Mouse (Mus musculus) hindbrain, postnatal 0 days (tissue): ENCODE data around the gene Tbc1d10c. TPM values are rescaled to one million over a fixed set of nuclear protein-coding genes. Genes with fewer than 3 reads are reported as not detected.

Experiments used
- ATAC-seq: fragments of 200-750 bp; cut with Nextera tagmentation; 2 replicates; pipeline ENCODE4 v1.8.0; 2017; ENCODE audit warnings: mild to moderate bottlenecking, moderate TSS enrichment, moderate library complexity
- DNase-seq: peaks from one replicate; pipeline ENCODE4 v3.0.0-alpha.2; 2015; ENCODE audit warnings: low spot score
- H3K27ac ChIP-seq: fragments of 300-500 bp; sonication (generic); 2 replicates; pipeline ENCODE4 v1.5.1; 2014; ENCODE audit warnings: mild to moderate bottlenecking
- H3K27me3 ChIP-seq: fragments of 300-500 bp; sonication (generic); 2 replicates; pipeline ENCODE4 v1.6.1; 2014; ENCODE audit warnings: low read length, mixed read lengths; ENCODE audit not compliant: insufficient read depth
- H3K36me3 ChIP-seq: fragments of 300-500 bp; sonication (generic); 2 replicates; pipeline ENCODE4 v1.6.1; 2014; ENCODE audit warnings: low read length, mixed read lengths; ENCODE audit not compliant: insufficient read depth
- H3K4me1 ChIP-seq: fragments of 300-500 bp; sonication (generic); 2 replicates; pipeline ENCODE4 v1.6.1; 2014; ENCODE audit warnings: antibody characterized with exemption, low read length, mixed read lengths; ENCODE audit not compliant: insufficient read depth
- H3K4me2 ChIP-seq: fragments of 300-500 bp; sonication (generic); 2 replicates; pipeline ENCODE4 v1.6.1; 2014; ENCODE audit warnings: low read depth, mild to moderate bottlenecking, low read length, moderate library complexity, mixed read lengths
- H3K4me3 ChIP-seq: fragments of 300-500 bp; sonication (generic); 2 replicates; pipeline ENCODE4 v1.5.1; 2014; ENCODE audit warnings: low read length
- H3K9ac ChIP-seq: fragments of 300-500 bp; sonication (generic); replicated peaks from 2 replicates; pipeline ENCODE4 v1.6.1; 2014; ENCODE audit warnings: mild to moderate bottlenecking, low read length, moderate library complexity, mixed read lengths
- H3K9me3 ChIP-seq: fragments of 300-500 bp; sonication (generic); 2 replicates; pipeline ENCODE4 v1.6.1; 2016; ENCODE audit warnings: low read length, mixed read lengths
- CTCF ChIP-seq: IDR thresholded peaks from 2 replicates; pipeline ENCODE4 v1.5.1; 2016; ENCODE audit warnings: antibody characterized with exemption, control low read depth, low read depth
- WGBS: fragments of 180-500 bp; shearing (Covaris S2); extraction: QIAGEN DNeasy Blood & Tissue Kit; methylation state at CpG from one replicate; pipeline ENCODE4 v1.1.7; 2014; 5-methylcytosine and 5-hydroxymethylcytosine counted together
- polyA plus RNA-seq: library from polyadenylated mRNA; unstranded; fragments of >200 nt; fragmentation: Nextera tagmentation; extraction: Ambion mirVana; gene quantifications from 2 replicates; pipeline ENCODE4 v1.2.1, GENCODE M21; 2015
- total RNA-seq: library from RNA; depleted of rRNA; stranded (reverse); fragments of >200 nt; gene quantifications from 2 replicates; pipeline ENCODE4 v1.2.3, GENCODE M21; 2014

The Tbc1d10c gene
- total and polyA plus RNA-seq, 2 experiments from 2014 or later: 0.95 to 3.8 TPM

DNA sequence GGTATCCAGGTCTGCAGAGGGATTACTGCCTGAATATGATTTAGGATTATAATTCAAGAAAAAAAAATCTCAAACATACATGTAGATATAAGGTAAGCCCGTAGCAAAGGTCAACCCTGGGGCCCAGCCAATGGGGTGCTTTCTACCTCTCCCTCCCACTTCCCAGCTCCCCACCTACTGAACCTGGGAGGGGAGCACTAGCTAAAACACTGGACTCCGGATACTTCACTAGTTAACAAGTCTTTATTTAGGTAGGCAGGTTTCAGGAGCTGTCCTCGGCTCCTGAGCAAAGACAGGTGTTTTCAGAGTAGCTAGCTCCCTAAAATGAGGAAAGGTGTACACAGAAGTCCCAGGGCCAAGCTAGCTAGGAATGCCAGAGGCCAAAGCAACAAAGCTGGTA, 27.0 kb downstream of the Tbc1d10c start:
- DNase-seq (no peak), ATAC-seq (no peak)
- Histone ChIP-seq H3K4me3 (no peak overlapping the region), H3K9me3 (no peaks in the 10 kb centered on the region), H3K36me3 (peaks cover 15% of the 10 kb centered on the region), H3K4me1 (peaks cover 7% of the 10 kb centered on the region; the same call in 1 of the 2 replicates), H3K4me2 (no peak overlapping the region), H3K9ac (no peak overlapping the region; the same call in 1 of the 2 replicates), H3K27me3 (no peaks in the 10 kb centered on the region), H3K27ac (peak overlapping the region; percentile 85)
- TF ChIP-seq CTCF: no peak
- 81% methylated on average over 3 of the region's 3 CpGs for whole genome bisulfite sequencing

DNA sequence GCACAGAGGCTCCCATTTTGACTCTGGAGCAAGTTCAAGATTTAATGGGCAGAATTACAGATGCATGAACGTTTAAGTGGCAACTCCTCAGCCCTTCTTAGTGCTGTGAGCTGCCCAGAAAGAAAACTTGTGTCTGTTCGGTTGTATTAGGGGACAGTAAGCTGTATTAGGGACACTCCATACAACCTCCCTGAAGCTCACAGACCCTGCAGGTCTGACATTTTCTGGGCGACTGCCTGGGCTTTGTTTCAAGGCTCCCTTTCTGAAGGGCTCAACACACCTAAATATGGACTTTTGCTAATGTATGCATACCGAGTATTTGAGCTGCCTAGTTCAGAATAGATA, 27.6 kb downstream of the Tbc1d10c start:
- Histone ChIP-seq H3K4me2 (peak overlapping the region; percentile 91), H3K4me1 (peaks cover 7% of the 10 kb centered on the region; the same call in 1 of the 2 replicates), H3K4me3 (peak overlapping the region; percentile 71), H3K9me3 (no peaks in the 10 kb centered on the region), H3K27me3 (no peaks in the 10 kb centered on the region), H3K9ac (peak overlapping the region; percentile 76), H3K27ac (peak overlapping the region; percentile 85), H3K36me3 (peaks cover 21% of the 10 kb centered on the region)
- 30% methylated on average over 4 of the region's 4 CpGs for WGBS
- ATAC-seq (peak; percentile 43), DNase-seq (no peak)
- TF ChIP-seq CTCF: no peak

DNA sequence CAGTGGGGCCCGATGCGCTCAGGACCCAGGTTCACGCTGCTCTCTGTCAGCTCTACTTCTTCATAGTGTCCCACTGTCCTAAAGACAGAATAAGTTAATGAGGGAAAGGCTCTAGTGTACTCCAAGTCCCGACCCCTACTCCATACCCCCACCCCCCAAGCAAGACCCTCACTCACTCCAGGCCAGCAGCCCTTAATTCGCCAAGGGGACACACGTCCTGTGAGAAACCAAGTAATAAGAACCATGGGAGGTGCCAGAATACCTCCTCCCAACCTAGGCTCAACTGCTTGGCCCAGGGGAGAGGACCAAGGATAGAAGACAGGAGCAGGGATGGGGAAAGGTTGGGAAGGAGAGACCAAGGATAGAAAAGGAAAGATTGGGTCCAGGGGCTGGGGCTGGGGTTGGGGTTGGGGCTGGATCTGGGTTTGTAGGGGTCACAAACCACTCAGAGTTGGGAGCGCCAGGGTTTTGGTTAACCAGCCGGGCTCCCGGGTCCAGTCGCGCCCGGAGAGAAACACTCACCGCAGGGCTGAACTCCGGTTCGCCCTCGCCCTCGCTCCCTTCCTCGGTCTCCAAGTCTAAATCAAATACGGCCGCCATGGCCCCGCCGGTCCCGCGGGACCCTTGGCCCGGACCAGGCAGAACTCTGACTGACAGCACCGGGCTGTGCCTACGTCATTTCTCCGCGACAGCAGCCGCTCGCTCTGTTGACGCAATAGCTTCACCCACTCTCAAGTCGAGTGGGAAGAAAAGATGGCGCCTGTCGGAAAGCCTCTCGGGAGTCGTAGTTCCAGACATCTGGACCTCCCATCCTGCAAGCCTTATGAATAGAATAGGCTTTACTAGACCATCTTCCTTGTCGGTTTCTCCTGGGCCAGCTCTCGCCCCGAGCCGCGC, 28.2 kb downstream of the Tbc1d10c start, which contains the start of gene Rps6kb2:
TSS of gene Rps6kb2 (minus strand) at position 709 of the 897 bp plus-strand sequence.
- Histone ChIP-seq H3K4me3 (peak within 1 kb of the TSS; percentile 71), H3K36me3 (peaks cover 27% of the 10 kb centered on the region), H3K27me3 (no peaks in the 10 kb centered on the region), H3K4me2 (peak within 1 kb of the TSS; percentile 91), H3K27ac (peak within 1 kb of the TSS; percentile 85), H3K9ac (peak within 1 kb of the TSS; percentile 76), H3K4me1 (peaks cover 7% of the 10 kb centered on the region; the same call in 1 of the 2 replicates), H3K9me3 (no peaks in the 10 kb centered on the region)
- DNase-seq (peak; percentile 99), ATAC-seq (peak; percentile 94)
- TF ChIP-seq CTCF: no peak
- WGBS: 7% methylated on average over 41 of the region's 42 CpGs

DNA sequence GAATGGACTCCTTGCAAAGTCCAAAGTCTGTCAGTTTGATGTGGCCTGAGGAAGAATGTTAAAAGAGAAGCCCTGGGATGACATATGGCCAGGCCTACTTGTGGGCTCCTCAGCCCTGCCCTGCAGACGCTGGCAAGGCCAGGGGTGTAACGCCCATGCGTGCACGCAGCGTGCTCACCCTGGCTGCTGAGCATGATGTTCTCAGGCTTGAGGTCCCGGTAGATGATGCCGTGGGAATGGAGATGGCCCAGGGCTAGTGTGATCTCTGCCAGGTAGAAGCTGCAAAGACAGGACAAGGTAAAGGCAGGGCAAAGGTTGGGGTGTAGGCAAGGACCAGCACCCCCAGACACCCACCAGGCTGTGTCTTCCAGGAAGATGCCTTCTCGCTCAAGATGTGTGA, 32.0 kb downstream of the Tbc1d10c start:
- TF ChIP-seq CTCF: no peak
- no peak overlapping the region for H3K4me2 ChIP-seq
- H3K4me1 ChIP-seq: peaks cover 7% of the 10 kb centered on the region; the same call in 1 of the 2 replicates
- no peaks in the 10 kb centered on the region for H3K9me3 ChIP-seq
- 97% methylated on average over 8 of the region's 8 CpGs for WGBS
- ATAC-seq (no peak), DNase-seq (no peak)
- H3K9ac ChIP-seq: no peak overlapping the region
- H3K27me3 ChIP-seq: no peaks in the 10 kb centered on the region
- peaks cover 34% of the 10 kb centered on the region for H3K36me3 ChIP-seq
- no peak overlapping the region for H3K27ac ChIP-seq
- H3K4me3 ChIP-seq: no peak overlapping the region

DNA sequence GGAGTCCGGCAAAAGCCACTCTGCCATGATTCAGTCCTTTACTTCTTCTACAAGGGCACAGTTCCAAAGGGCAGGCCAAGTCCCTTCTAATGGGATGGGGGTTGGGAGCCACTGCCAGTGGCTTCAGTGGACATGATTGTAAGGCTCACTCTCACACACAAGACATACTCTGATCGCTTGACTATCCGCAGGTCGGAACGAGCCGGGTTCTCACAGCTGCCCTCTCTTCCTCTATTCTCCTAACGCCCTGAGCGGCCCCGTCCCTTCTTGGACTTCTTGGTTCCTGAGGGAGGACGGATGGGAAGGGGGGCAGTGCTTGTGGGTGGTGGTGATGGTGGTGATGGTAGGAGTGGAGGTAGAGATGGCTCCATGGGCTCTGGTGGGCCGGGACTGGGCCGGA, 34.3 kb downstream of the Tbc1d10c start:
- no peak overlapping the region for H3K27ac ChIP-seq
- DNase-seq (no peak), ATAC-seq (no peak)
- no peak overlapping the region for H3K9ac ChIP-seq
- H3K36me3 ChIP-seq: peaks cover 34% of the 10 kb centered on the region
- H3K27me3 ChIP-seq: no peaks in the 10 kb centered on the region
- no peaks in the 10 kb centered on the region for H3K4me1 ChIP-seq
- no peak for TF ChIP-seq CTCF
- H3K9me3 ChIP-seq: no peaks in the 10 kb centered on the region
- H3K4me3 ChIP-seq: no peak overlapping the region
- no peak overlapping the region for H3K4me2 ChIP-seq
- 88% methylated on average over 12 of the region's 12 CpGs for WGBS

DNA sequence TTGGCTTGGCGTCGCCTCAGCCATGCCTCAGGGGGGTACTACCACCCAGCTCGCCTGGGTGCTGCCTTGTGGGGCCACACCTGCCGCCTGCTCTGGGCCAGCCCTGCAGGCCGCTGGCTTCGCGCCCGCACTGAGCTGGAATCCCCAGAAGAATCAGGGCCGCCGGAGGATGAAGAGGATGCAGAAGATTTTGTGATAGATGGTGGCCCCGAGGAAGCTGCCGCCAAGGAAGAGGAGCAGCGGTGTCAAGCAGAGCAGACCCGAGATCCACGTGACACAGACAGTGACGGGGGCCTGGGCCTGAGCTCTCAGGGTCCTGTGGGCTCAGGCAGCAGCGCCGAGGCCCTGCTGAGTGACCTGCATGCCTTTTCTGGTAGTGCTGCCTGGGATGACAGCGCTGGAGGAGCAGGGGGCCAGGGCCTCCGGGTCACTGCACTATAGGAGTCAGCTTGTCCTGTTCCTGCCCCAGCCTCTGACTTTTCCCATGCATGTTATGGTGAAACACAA, 35.0 kb downstream of the Tbc1d10c start:
- Histone ChIP-seq H3K4me3 (no peak overlapping the region), H3K4me1 (no peaks in the 10 kb centered on the region), H3K9ac (no peak overlapping the region), H3K4me2 (no peak overlapping the region), H3K36me3 (peaks cover 35% of the 10 kb centered on the region), H3K27ac (no peak overlapping the region), H3K9me3 (no peaks in the 10 kb centered on the region), H3K27me3 (no peaks in the 10 kb centered on the region)
- TF ChIP-seq CTCF: no peak
- ATAC-seq (no peak), DNase-seq (no peak)
- WGBS: 55% methylated on average over 20 of the region's 20 CpGs
